Mouse (Mus musculus) G1E (cell line): ENCODE results near the gene Vdr. TPM values are rescaled to one million over a fixed set of nuclear protein-coding genes. Genes with fewer than 3 reads are reported as not detected.

Experiments
- ATAC-seq: 2 replicates; pipeline ENCODE4 v1.8.0; 2016; ENCODE audit warnings: mild to moderate bottlenecking; ENCODE audit not compliant: insufficient number of reproducible peaks, poor library complexity, low FRiP score, severe bottlenecking; ENCODE audit errors: extremely low read depth
- DNase-seq: peaks from one replicate; pipeline ENCODE4 v3.0.0; 2012; ENCODE audit warnings: low spot score
- H3K27me3 ChIP-seq: 2 replicates; pipeline ENCODE4 v1.6.1; 2012; ENCODE audit warnings: mild to moderate bottlenecking, low read length, inconsistent platforms; ENCODE audit not compliant: insufficient read depth
- H3K36me3 ChIP-seq: replicated peaks from 2 replicates; pipeline ENCODE3; 2012; ENCODE audit warnings: mild to moderate bottlenecking, inconsistent platforms
- H3K4me1 ChIP-seq: 2 replicates; pipeline ENCODE4 v1.6.1; 2012; ENCODE audit warnings: low read depth, low read length, inconsistent platforms, mixed read lengths; ENCODE audit not compliant: insufficient read depth
- H3K4me3 ChIP-seq: 2 replicates; pipeline ENCODE4 v1.5.1; 2012; ENCODE audit warnings: low read depth, mild to moderate bottlenecking, inconsistent platforms, low read length, moderate library complexity, mixed read lengths
- H3K9me3 ChIP-seq: replicated peaks from 2 replicates; pipeline ENCODE4 v1.6.1; 2012; ENCODE audit warnings: inconsistent platforms
- CTCF ChIP-seq: IDR thresholded peaks from 2 replicates; pipeline ENCODE4 v1.5.1; 2012; ENCODE audit warnings: low read depth, low read length, inconsistent platforms, mixed read lengths
- GATA1 ChIP-seq: IDR thresholded peaks from 2 replicates; pipeline ENCODE4 v1.6.1; 2012; ENCODE audit warnings: borderline replicate concordance, low read length, inconsistent platforms, mixed read lengths
- GATA2 ChIP-seq: IDR thresholded peaks from 2 replicates; pipeline ENCODE4 v1.6.1; 2012; ENCODE audit warnings: low read depth, low read length, inconsistent platforms, borderline replicate concordance
- POLR2AphosphoS5 ChIP-seq: IDR thresholded peaks from 2 replicates; pipeline ENCODE4 v1.6.1; 2012; ENCODE audit warnings: low read depth, low read length, inconsistent platforms; ENCODE audit not compliant: insufficient replicate concordance
- TAL1 ChIP-seq: conservative IDR thresholded peaks from 2 replicates; pipeline ENCODE4 v1.6.1; 2012; ENCODE audit warnings: low read depth, low read length, inconsistent platforms, mixed read lengths
- polyA plus RNA-seq: library from polyadenylated mRNA; stranded (reverse); fragments of >175 nt; gene quantifications from 2 replicates; pipeline ENCODE4 v1.2.3, GENCODE M21; 2012
- total RNA-seq, 2 experiments: library from RNA; stranded (forward) in 1 of 2; stranded (reverse) in 1 of 2; fragments of 200-1000 nt in 1 of 2; fragments of >200 nt in 1 of 2; fragmentation: Nextera tagmentation in 1 of 2; gene quantifications; 2 replicates each; pipeline ENCODE4 v1.2.3; 2014 to 2017

Gene Vdr
- total and polyA plus RNA-seq, 3 experiments = 0.09 to 0.45 (median 0.33) TPM

- TF ChIP-seq TAL1 (no peak), GATA1 (no peak), POLR2AphosphoS5 (no peak), CTCF (no peak), GATA2 (no peak)
- Histone ChIP-seq H3K9me3 (peaks cover 7% of the 10 kb centered on the region; the same call in 1 of the 2 replicates), H3K4me1 (peaks cover 35% of the 10 kb centered on the region), H3K4me3 (no peak overlapping the region), H3K36me3 (no peaks in the 10 kb centered on the region), H3K27me3 (peaks cover 7% of the 10 kb centered on the region; the same call in 1 of the 2 replicates)
- no peak for DNase-seq
- ATAC-seq = no peak
Observed at GRCm38 (mm10) chr15:97865988-97866387, 44.4 kb downstream of the Vdr start.

- peaks cover 5% of the 10 kb centered on the region; the same call in 1 of the 2 replicates for H3K27me3 ChIP-seq
- peaks cover 35% of the 10 kb centered on the region for H3K4me1 ChIP-seq
- no peaks in the 10 kb centered on the region for H3K36me3 ChIP-seq
- TF ChIP-seq TAL1 = no peak
- DNase-seq (no peak), ATAC-seq (peak; percentile 70)
- peak overlapping the region; percentile 6; the same call in 1 of the 2 replicates for H3K4me3 ChIP-seq
- H3K9me3 ChIP-seq = peaks cover 7% of the 10 kb centered on the region; the same call in 1 of the 2 replicates
Observed at GRCm38 (mm10) chr15:97865175-97865574, 45.3 kb downstream of the Vdr start.

GRCm38 (mm10) chr15:97864361-97865045, 45.9 kb downstream of the Vdr start:
- peaks cover 10% of the 10 kb centered on the region for H3K9me3 ChIP-seq
- no peak for TF ChIP-seq POLR2AphosphoS5
- no peak for TF ChIP-seq GATA1
- no peak for TF ChIP-seq CTCF
- no peak for TF ChIP-seq TAL1
- TF ChIP-seq GATA2 = no peak
- ATAC-seq = no peak
- H3K36me3 ChIP-seq = no peaks in the 10 kb centered on the region
- peaks cover 32% of the 10 kb centered on the region for H3K4me1 ChIP-seq
- no peak for DNase-seq
- 0 out of 2 replicates have a peak overlapping the region, but pooled peaks have one; percentile 9 for H3K4me3 ChIP-seq
- peaks cover 7% of the 10 kb centered on the region; the same call in 1 of the 2 replicates for H3K27me3 ChIP-seq

- peaks cover 10% of the 10 kb centered on the region for H3K9me3 ChIP-seq
- H3K4me1 ChIP-seq = peaks cover 23% of the 10 kb centered on the region
- no peak for DNase-seq
- H3K4me3 ChIP-seq = no peak overlapping the region
- no peak for TF ChIP-seq CTCF
- TF ChIP-seq GATA2 = no peak
- TF ChIP-seq POLR2AphosphoS5 = no peak
- TF ChIP-seq GATA1 = no peak
- TF ChIP-seq TAL1 = no peak
- H3K36me3 ChIP-seq = no peaks in the 10 kb centered on the region
- ATAC-seq = no peak
- peaks cover 14% of the 10 kb centered on the region for H3K27me3 ChIP-seq
Observed at GRCm38 (mm10) chr15:97863494-97863881, 46.9 kb downstream of the Vdr start.

- Histone ChIP-seq H3K4me3 (no peak overlapping the region), H3K4me1 (peaks cover 23% of the 10 kb centered on the region), H3K36me3 (no peaks in the 10 kb centered on the region), H3K27me3 (peaks cover 19% of the 10 kb centered on the region), H3K9me3 (peaks cover 10% of the 10 kb centered on the region)
- no peak for ATAC-seq
- TF ChIP-seq POLR2AphosphoS5 (no peak), TAL1 (no peak), GATA2 (no peak), GATA1 (no peak), CTCF (no peak)
- no peak for DNase-seq
Observed at GRCm38 (mm10) chr15:97862881-97863493, 47.4 kb downstream of the Vdr start.

- Histone ChIP-seq H3K9me3 (peaks cover 3% of the 10 kb centered on the region; the same call in 1 of the 2 replicates), H3K36me3 (no peaks in the 10 kb centered on the region), H3K4me1 (peaks cover 21% of the 10 kb centered on the region), H3K4me3 (no peak overlapping the region), H3K27me3 (peaks cover 33% of the 10 kb centered on the region)
- TF ChIP-seq POLR2AphosphoS5 (no peak), GATA2 (no peak), CTCF (no peak)
- ATAC-seq (no peak), DNase-seq (no peak)
Observed at GRCm38 (mm10) chr15:97860353-97860752, 50.1 kb downstream of the Vdr start.

- H3K4me1 ChIP-seq = peaks cover 5% of the 10 kb centered on the region
- no peak for TF ChIP-seq GATA2
- TF ChIP-seq TAL1 = no peak
- H3K9me3 ChIP-seq = peaks cover 3% of the 10 kb centered on the region; the same call in 1 of the 2 replicates
- ATAC-seq (no peak), DNase-seq (no peak)
- H3K36me3 ChIP-seq = no peaks in the 10 kb centered on the region
- H3K27me3 ChIP-seq = peaks cover 33% of the 10 kb centered on the region
- no peak overlapping the region for H3K4me3 ChIP-seq
Observed at GRCm38 (mm10) chr15:97858431-97858830, 52.0 kb downstream of the Vdr start.
